Mouse (Mus musculus) thymus, adult 2 months (tissue): ENCODE data around the gene Stx8.

Source experiments
- CTCF ChIP-seq: fragments of 200-500 bp; IDR thresholded peaks from 2 replicates; pipeline ENCODE4 v1.5.1; 2012; ENCODE audit warnings: mild to moderate bottlenecking, control low read depth, low read length, moderate library complexity, borderline replicate concordance; ENCODE audit not compliant: control insufficient read depth, poor library complexity, insufficient read depth; ENCODE audit errors: extremely low read depth
- POLR2A ChIP-seq: fragments of 200-500 bp; IDR thresholded peaks from 2 replicates; pipeline ENCODE4 v1.6.1; 2012; ENCODE audit warnings: mild to moderate bottlenecking, low read length, control low read depth, moderate library complexity; ENCODE audit not compliant: control insufficient read depth, poor library complexity, insufficient read depth; ENCODE audit errors: extremely low read depth

- TF ChIP-seq CTCF (no peak), POLR2A (no peak)
Measured at GRCm38 (mm10) chr11:68177415-68177814, 211.4 kb downstream of the Stx8 start.
